ENCODE assay signal across 25 mouse cellular contexts in genomic region chr3:31162860-31163259, GRCm38 (mm10). TPM values are rescaled to one million over a fixed set of nuclear protein-coding genes. Genes with fewer than 3 reads are reported as not detected.
A peak's percentile ranks its signal among the peaks of the same experiment; 100 is the strongest.
DNase-seq lines count a peak whose midpoint lies in the region; ATAC-seq and TF ChIP-seq lines count a peak whose summit lies in the region.
"Had no signal": no experiment of that assay in that cellular context is flagged by ENCODE, and none has a peak within 500 bp of the region (broad histone marks: within the 10 kb centered on the region; RNA-seq: fewer than 3 reads in every experiment).

No protein-coding gene starts in this region.

- ATAC-seq in megakaryocyte, adult 5-6 weeks (ENCODE audit: poor library complexity, severe bottlenecking), result no peak
- ATAC-seq: CD4-positive, CD25-positive, alpha-beta regulatory T cell, adult 4 months; forebrain, embryonic 13.5 days; forebrain, embryonic 15.5 days; forebrain, postnatal 0 days; Patski had no signal

- TF ChIP-seq CTCF in E14TG2a.4 (conservative IDR thresholded peaks at IDR 0.05; ENCODE audit: low read length), result no peak

- 85% methylated on average over 14 of the region's 14 CpGs for WGBS in heart, embryonic 10.5 days

- no peak overlapping the region for H3K27ac ChIP-seq in heart, embryonic 10.5 days
- H3K27ac ChIP-seq: embryonic facial prominence, embryonic 12.5 days; forebrain, embryonic 13.5 days; forebrain, embryonic 15.5 days had no signal

- no peaks in the 10 kb centered on the region for H3K36me3 ChIP-seq in heart, embryonic 10.5 days
- no peaks in the 10 kb centered on the region for H3K36me3 ChIP-seq in megakaryocyte, embryonic 14.5 days (replicated peaks; ENCODE audit: low read length)
- no peaks in the 10 kb centered on the region for H3K36me3 ChIP-seq in E14TG2a.4 (ENCODE audit: insufficient read depth, low read length)
- H3K36me3 ChIP-seq: embryonic facial prominence, embryonic 10.5 days; embryonic facial prominence, embryonic 12.5 days; forebrain, embryonic 15.5 days; G1E had no signal

- intact Hi-C loops in heart, postnatal 10 days (cut with DNase I), result no loop called here

- H3K4me3 ChIP-seq in heart, embryonic 10.5 days, result no peak overlapping the region
- peak overlapping the region; percentile 40 for H3K4me3 ChIP-seq in megakaryocyte, embryonic 14.5 days (replicated peaks)
- peak overlapping the region; percentile 57 for H3K4me3 ChIP-seq in E14TG2a.4 (replicated peaks; ENCODE audit: low read length)
- H3K4me3 ChIP-seq: embryonic facial prominence, embryonic 10.5 days; embryonic facial prominence, embryonic 12.5 days; forebrain, embryonic 13.5 days; forebrain, embryonic 15.5 days had no signal

- no peaks in the 10 kb centered on the region for H3K4me1 ChIP-seq in heart, embryonic 10.5 days
- H3K4me1 ChIP-seq in megakaryocyte, embryonic 14.5 days, result no peaks in the 10 kb centered on the region
- peaks cover 25% of the 10 kb centered on the region for H3K4me1 ChIP-seq in E14TG2a.4 (replicated peaks; ENCODE audit: low read depth, low read length)

- no peaks in the 10 kb centered on the region for H3K27me3 ChIP-seq in heart, embryonic 10.5 days (ENCODE audit: insufficient read depth, poor library complexity, severe bottlenecking)
- peaks cover 2% of the 10 kb centered on the region for H3K27me3 ChIP-seq in megakaryocyte, embryonic 14.5 days (replicated peaks)
- H3K27me3 ChIP-seq in E14TG2a.4 (ENCODE audit: insufficient read depth, low read length), result no peaks in the 10 kb centered on the region
- H3K27me3 ChIP-seq: CH12.LX; embryonic facial prominence, embryonic 12.5 days; forebrain, embryonic 13.5 days; forebrain, embryonic 15.5 days; Patski had no signal

- DNase-seq in heart, embryonic 10.5 days (ENCODE audit: low spot score), result peak; percentile 70
- DNase-seq in heart, postnatal 10 days, result no peak
- DNase-seq in ZHBTc4 (ENCODE audit: low read depth, low spot score), result peak; percentile 29
- DNase-seq in spleen, postnatal 14 days (ENCODE audit: low spot score in 2 of 2), result no peak
- DNase-seq in neural tube, embryonic 10.5 days (ENCODE audit: extremely low spot score, low spot score), result no peak
- DNase-seq: adrenal gland, adult 2 months; adrenal gland, postnatal 10 days; adrenal gland, postnatal 25 days; B cell, adult 2 months; cerebellum, adult 11 months; cerebellum, adult 18-20 months; cerebellum, adult 9-10 months; cerebellum, postnatal 25 days; forebrain, postnatal 0 days had no signal

- no peaks in the 10 kb centered on the region for H3K9me3 ChIP-seq in heart, embryonic 10.5 days
- H3K9me3 ChIP-seq in megakaryocyte, embryonic 14.5 days, result 0 out of 2 replicates have a peak, but pooled peaks cover 3% of the 10 kb centered on the region
- no peaks in the 10 kb centered on the region for H3K9me3 ChIP-seq in E14TG2a.4 (ENCODE audit: low read length)
- H3K9me3 ChIP-seq: embryonic facial prominence, embryonic 10.5 days; embryonic facial prominence, embryonic 12.5 days; forebrain, embryonic 13.5 days; forebrain, embryonic 15.5 days; G1E had no signal

RNA-seq across cellular contexts. Expression of gene Cldn11, which starts 13.1 kb away (rescaled TPM):
- polyA plus RNA-seq in heart, embryonic 10.5 days (2016; fragmentation: Nextera tagmentation; extraction: Ambion mirVana), result 1.4 and 4.2 TPM in 2 replicates
- total RNA-seq in heart, postnatal 10 days (2021), result 1 to 10 TPM; 2.1 to 2.2 TPM
- polyA plus RNA-seq in megakaryocyte, embryonic 14.5 days (2012; ENCODE audit: insufficient read depth, low replicate concordance), result not detected in 2 replicates
- total RNA-seq in megakaryocyte, adult 5-6 weeks (2015), result not detected in 2 replicates
- not detected in 2 replicates for total RNA-seq in megakaryocyte, adult 5-6 weeks (2017)
- total RNA-seq: CH12.LX, G1E had no signal
- polyA plus RNA-seq: CD4-positive, CD25-positive, alpha-beta regulatory T cell, adult 4 months; G1E; Patski had no signal

Comparison
In these comparisons a context has a peak if more than half of its experiments do, and no peak if none do; other contexts are left out.
1. DNase-seq: peak in heart, embryonic 10.5 days (single experiment) and ZHBTc4 (single experiment); none in heart, postnatal 10 days (0 of 2), spleen, postnatal 14 days (0 of 2) and neural tube, embryonic 10.5 days (single experiment).